Mouse (Mus musculus) heart, postnatal 4 days (tissue): ENCODE measurements around the gene Arpc3. TPM values are rescaled to one million over a fixed set of nuclear protein-coding genes. Genes with fewer than 3 reads are reported as not detected.
"Not testable (repeated sequence)": the region's sequence is repeated elsewhere in the genome, so short reads cannot be mapped to it uniquely, and the experiment has no call there.

Source experiments
- DNase-seq: peaks from one replicate; pipeline ENCODE4 v3.0.0; 2021
- total RNA-seq, 2 experiments: library from RNA; stranded (reverse); gene quantifications; 2 replicates each; pipeline ENCODE4 v1.2.3; 2021

Gene Arpc3
- total RNA-seq, 2 experiments from 2014 or later = 138 to 141 TPM

DNA sequence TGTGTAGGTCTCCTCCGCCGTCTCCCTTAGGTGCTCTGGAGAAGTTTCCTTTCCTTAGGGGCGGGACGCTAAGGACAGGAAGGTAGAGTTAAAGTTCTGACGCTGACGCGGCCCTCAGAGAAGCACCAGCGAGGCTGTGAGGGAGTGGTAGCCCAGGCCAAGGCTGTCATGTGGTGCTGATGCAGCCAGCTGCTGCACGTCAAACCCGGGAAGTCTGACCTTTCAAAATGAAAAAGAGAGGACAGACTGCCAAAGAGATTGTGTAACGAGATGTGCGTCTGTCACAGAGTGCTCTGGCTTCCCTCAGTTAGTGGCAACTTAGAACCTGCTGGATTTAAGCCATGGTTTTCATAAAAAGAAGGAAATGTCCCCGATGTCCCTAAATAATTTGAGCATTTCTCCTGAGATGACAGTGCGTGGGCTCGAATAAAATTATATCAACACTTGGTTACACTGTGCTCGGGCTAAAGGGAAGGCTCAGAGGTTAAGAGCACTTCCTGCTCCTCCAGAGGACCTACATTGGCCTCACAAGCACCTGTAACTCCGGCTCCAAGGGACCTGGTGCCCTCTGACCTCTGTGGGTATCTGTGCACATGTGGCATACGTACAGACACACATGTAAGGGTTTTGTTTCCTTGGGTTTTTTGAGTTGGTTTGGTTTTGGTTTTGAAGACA is 9.1 kb downstream of the Arpc3 start:
- peak; percentile 73 for DNase-seq

DNA sequence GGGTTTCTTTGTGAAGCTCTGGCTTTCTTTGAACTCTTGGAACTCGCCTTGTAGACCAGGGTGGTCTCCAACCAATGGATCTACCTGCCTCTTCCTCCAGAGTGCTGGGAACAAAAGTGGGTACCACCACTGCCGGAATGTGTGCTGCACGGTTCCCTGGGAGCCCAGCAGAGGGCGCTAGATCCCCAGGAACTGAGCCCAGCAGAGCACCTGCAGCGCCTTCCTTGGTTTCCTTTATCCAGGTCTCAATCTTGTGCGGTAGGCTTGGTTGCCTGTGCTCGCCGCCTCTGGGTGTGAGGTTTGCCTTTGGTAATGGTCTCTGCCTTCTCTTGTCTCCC is 9.6 kb downstream of the Arpc3 start:
- DNase-seq = peak; percentile 86

GRCm38 (mm10) chr5:122402160-122402559 is 10.5 kb downstream of the Arpc3 start:
- DNase-seq = no peak

- peak; percentile 79 for DNase-seq
These were observed 11.1 kb downstream of the Arpc3 start for GRCm38 (mm10) chr5:122402772-122403171.

GRCm38 (mm10) chr5:122403362-122403761 is 11.7 kb downstream of the Arpc3 start:
- DNase-seq = no peak

DNA sequence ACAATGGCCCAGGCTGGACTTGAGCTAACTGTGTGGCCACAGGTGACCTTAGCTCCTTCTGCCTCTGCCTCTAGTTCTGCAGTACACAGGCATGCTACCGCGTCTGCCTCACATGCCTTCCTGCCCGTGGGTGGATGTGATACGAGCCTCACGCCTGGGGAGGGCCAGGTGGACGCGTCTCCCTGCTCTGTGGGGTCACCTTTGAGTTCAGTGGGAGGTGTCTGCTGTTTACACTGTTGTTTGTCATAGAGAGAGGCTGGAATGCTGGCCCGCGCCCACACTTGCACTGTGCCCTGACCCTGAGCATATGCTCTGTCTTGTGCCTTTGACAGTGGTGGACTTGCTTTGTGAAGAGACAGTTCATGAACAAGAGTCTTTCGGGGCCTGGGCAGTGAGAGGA is 13.9 kb downstream of the Arpc3 start:
- no peak for DNase-seq

GRCm38 (mm10) chr5:122409692-122410645 is 18.3 kb downstream of the Arpc3 start:
- peak; percentile 50 for DNase-seq

DNA sequence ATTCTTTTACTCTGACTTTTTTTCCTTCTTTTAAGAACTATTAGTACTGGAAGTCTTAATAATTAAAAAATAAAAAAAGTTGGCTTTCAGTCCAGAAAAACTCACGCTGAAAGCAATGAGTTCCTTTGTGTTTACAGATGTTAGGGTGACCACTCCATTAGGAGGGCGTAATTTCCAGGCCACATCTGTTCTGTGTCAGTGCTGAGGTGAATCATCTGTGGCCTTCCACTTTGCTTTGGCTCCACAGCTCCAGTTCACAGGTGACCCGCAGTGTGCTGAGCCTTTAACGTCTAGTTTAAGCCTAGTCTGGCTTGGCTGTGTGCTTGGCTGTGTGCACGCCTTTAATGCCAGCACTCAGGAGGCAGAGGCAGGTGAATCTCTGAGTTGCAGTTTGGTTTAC is 20.2 kb downstream of the Arpc3 start:
- DNase-seq = no peak

- DNase-seq = no peak
These were observed 21.1 kb downstream of the Arpc3 start for GRCm38 (mm10) chr5:122412826-122413225.

DNA sequence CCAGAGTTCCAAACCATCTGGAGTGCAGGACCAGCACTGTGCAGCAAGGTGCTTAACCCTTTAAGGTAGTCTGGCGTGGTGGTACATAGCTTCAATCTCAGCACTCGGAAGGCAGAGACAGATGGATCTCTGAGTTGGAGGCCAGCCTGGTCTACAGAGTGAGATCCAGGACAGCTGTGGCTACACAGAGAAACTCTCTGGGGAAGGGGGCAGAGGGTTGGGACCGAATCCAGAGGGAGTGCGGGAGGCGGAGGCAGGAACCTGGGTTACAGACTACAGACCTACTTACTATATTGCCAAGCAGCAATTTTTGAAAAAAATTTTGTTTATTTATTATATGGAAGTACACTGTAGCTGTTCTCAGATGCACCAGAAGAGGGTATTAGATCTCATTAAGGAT is 22.7 kb downstream of the Arpc3 start:
- DNase-seq = no peak

DNA sequence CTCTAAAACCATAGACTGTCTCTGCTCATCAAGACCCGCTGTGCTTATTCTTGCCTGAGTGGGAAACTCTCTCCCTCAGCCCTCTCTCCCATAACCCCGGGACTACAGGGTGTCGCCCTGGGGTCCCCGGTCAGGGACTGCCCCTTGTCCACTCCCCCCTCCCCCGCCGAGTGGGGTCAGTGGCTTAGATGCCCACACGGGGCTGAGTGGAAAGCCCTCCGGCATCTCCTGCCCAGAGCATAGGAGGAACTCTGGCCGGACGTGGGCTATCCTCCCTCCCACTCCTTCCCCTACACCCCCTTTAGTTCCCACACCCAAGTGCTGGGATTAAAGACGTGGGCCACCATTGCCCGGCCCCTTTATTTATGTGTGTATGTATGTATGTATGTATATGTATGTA is 23.8 kb downstream of the Arpc3 start:
- DNase-seq = no peak

DNA sequence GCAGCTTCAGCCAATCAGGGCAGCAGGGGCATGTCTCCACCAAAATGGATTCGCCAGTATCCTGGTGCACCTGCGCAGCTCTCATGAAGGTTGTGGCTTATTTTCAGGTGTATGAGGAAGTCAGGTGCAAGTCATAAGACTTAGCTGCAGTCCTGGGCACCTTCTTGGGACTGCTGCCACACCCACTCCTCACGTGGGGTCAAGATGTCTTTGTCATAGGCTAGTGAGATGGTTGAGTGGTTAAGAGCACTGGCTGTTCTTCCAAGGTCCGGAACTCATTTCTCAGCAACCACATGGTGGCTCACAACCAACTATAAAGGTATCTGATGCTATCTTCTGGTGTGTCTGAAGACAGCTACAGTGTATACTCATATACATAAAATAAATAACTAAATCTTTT is 29.0 kb downstream of the Arpc3 start:
- DNase-seq = not testable (repeated sequence)

DNA sequence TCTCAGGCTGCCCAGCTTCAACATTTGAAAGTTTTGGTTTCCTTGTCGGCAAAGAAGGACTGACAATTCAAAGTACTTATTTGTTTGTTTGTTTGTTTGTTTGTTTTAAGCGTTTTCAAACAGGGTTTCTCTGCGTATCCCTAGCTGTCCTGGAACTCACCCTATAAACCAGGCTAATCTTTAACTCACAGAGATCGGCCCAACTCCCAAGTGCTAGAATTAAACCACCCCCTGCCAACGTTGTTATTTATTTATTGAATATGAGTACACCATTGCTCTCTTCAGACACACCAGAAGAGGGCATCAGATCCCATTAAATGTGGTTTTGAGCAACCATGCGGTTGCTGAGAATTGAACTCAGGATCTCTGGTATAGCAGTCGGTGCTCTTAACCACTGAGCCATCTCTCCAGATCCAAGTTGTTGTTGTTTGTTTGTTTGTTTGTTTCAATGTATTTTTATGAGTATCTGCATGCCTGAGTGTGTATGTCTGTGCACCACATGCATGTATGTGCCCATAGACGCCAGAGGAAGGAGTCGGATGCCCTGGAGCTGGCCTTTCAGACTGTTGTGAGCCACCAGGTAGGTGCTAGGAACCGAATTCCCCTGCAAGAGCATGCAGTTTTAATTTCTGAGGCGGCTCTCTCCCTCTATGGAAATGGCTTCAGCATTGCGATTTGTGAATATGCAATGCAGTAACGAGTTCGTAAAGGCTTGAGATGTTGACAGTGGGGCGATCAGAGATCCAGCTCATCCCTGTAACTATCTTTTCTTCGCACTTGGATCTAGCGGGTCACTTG is 29.8 kb downstream of the Arpc3 start, which contains the start of gene Anapc7:
Anapc7 (plus strand) TSS at position 423 of the 798 bp plus-strand sequence.
- DNase-seq = no peak

DNA sequence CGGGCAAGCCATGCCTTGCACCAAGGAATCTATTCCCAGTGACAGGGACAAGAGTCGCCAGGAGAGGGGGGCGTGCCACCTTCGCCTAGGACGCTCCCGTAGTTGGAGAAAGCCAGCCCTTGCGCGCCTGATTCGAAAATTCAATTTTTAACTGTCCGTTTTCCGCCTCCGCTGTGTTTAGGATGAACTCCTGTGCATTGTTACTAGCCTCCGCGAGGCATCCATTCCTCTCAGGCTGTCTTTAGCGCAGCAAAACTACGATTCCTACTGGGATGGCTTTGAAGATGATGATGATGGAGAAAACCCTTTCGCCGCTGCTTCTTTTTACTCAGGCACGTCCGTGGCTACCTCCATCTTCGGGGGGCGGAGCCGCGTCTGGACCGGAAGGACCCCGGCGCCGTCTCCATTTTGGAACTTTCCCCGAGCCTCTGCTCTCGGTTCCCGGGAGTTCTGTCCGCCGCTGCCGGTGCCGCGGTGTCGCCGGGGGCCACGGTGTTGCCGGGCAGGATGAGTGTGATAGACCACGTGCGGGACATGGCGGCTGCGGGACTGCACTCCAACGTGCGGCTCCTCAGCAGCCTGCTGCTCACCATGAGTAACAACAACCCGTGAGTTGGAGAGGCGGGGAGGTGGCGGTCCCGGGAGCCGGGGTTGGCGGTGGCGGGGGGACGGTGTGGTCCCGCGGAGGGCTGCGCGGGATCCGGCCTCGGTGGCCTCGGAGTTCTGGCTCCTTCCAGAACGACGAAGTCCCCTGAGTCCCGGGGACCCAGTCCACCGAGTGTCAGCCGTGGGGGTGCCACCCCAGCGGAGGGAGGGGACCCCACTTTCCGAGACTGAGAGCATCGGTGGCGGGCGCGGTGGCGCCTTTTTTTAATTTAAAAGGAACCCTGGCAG is 30.6 kb downstream of the Arpc3 start:
- peak; percentile 94 for DNase-seq

DNA sequence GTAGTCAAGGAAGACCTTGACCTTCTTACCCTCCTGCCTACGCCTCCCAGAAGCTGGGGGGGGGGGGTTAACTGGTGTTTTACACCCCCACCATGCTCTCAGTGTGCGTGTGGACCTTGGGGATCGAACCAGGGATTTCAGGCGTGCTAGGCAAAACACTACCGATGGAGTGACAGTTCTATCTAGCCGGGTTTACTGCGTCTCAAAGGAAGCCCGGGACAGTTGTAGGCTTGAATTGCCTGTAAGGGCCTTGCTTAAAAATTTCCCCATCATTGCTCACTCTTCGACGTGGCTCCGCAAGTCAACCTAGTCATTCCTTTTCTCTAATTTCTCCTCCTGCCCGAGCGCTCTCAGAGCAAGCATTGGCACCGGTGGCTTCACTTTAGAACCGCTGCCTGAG is 31.4 kb downstream of the Arpc3 start:
- DNase-seq = no peak

GRCm38 (mm10) chr5:122425550-122425949 is 33.9 kb downstream of the Arpc3 start:
- no peak for DNase-seq

- no peak for DNase-seq
These were observed 38.5 kb downstream of the Arpc3 start for GRCm38 (mm10) chr5:122430036-122430775.

DNA sequence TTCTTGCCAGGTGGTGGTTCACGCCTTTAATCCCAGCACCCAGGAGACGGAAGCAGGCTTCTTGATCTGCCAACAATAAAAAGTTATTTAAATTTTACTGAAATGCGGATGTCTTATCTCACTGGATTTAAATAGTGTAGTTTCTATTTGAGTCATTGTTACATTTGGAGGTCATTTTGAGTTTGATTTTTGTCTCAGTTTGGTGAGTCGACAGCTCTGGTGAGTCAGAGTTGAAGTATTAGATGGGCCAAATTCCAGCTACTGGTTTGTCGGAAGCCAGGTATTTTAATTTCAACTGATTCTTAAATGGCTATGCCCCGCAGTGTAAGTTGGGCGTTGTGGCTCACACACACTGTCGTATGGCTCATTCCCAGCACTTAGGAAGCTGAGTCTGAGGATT is 39.5 kb downstream of the Arpc3 start:
- no peak for DNase-seq

- DNase-seq = no peak
These were observed 42.9 kb downstream of the Arpc3 start for GRCm38 (mm10) chr5:122434541-122434940.

GRCm38 (mm10) chr5:122439400-122440094 is 47.9 kb downstream of the Arpc3 start:
- peak; percentile 58 for DNase-seq
